Mouse (Mus musculus) adrenal gland, postnatal 36 days (tissue): Measurements from ENCODE around the gene Suclg2. TPM values are rescaled to one million over a fixed set of nuclear protein-coding genes. Genes with fewer than 3 reads are reported as not detected.

ENCODE experiments used
- DNase-seq, 2 experiments: peaks; one replicate each; pipeline ENCODE4 v3.0.0; 2021; ENCODE audit warnings: mixed read lengths in 1 of 2
- long read RNA-seq, 2 experiments: library from polyadenylated mRNA; stranded (forward); transcript quantifications; one replicate each; pipeline ENCODE4 v2.0.0; 2021; ENCODE audit warnings: borderline sequencing depth in 2 of 2
- total RNA-seq, 2 experiments: library from RNA; stranded (reverse); gene quantifications; 2 replicates each; pipeline ENCODE4 v1.2.3; 2021

Gene Suclg2
- 100 to 1,000 TPM; 127 to 168 TPM for total RNA-seq
- long read RNA-seq, experiment 1, transcript Suclg2-204 (11 exons, 3,367 nt) = major isoform, 225 of 258 reads
- long read RNA-seq, experiment 1, partial matches to known transcripts = 16 of 258 reads
- long read RNA-seq, experiment 1, other reads (novel, unspliced or antisense) = 16 of 258 reads
- long read RNA-seq, experiment 2, transcript Suclg2-204 (11 exons, 3,367 nt) = major isoform, 65 of 73 reads
- long read RNA-seq, experiment 2, partial matches to known transcripts = 3 of 73 reads
- long read RNA-seq, experiment 2, other reads (novel, unspliced or antisense) = 5 of 73 reads

DNA sequence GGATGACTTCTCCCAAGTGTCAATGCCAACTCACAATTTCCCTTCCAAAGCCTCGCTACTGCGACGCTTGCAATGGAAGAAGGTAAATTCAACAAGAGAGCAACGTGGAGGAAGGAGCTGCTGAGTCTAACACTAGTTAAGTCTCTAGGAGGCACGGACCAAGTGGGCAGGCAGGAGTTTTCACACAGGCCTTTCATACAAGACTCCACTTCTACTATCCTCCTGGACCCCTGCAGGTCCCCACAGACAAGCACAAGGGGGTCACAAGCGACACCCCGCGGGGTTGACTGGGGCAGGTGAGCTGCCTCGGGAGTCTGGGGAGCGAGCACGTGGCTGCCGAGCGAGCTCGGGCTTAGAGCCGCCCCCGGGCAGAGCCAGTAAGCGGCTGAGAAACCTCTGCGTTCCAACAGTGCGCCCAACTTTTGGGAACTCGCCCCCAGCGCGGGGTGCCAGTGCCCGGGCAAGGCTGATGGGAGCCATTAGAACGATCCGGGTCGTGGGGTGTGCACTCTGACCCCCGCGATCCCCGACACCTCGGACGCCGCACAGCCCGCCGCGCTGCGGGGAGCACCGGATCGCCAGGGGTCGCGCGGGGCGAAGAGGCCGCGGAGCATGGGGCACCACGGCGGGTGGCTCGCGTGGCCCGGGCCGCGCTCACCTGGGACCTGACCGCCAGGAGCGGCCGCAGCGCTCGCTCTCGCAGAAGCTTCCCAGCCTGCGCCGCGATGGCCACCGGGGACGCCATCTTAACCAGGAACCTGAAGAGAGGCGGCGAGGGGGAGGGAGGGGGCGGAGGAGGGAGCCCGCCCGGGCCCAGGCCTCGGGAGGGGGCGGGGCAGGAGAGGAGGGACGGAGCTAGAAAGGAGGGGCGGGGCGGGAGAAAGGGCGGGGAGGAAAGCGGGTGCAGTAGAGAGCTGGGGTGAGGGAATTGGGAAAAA lies at the start of gene Suclg2:
Gene Suclg2, minus strand, starts transcription at position 770 of the 938 bp plus-strand sequence.
- peak; percentile 91 to 97 for DNase-seq

DNA sequence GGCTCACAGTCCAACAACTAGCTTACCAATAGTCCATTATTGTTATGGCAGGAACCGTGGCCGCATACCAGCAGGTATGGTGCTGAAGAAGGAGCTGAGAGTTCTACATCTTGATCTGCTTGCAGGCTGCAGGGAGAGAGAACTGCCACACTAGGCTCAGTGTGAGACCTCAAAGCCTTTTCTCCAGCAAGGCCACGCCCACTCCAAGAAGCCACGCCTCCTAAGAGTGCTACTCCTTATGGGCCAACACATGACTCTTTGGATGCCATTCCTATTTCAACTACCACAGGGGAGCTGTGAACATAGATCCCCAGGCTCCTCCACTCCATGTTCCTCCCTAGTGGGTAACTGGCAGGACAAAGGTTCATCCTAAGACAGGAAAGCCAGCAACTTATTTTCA lies 48.0 kb upstream of the Suclg2 start:
- no peak for DNase-seq

DNA sequence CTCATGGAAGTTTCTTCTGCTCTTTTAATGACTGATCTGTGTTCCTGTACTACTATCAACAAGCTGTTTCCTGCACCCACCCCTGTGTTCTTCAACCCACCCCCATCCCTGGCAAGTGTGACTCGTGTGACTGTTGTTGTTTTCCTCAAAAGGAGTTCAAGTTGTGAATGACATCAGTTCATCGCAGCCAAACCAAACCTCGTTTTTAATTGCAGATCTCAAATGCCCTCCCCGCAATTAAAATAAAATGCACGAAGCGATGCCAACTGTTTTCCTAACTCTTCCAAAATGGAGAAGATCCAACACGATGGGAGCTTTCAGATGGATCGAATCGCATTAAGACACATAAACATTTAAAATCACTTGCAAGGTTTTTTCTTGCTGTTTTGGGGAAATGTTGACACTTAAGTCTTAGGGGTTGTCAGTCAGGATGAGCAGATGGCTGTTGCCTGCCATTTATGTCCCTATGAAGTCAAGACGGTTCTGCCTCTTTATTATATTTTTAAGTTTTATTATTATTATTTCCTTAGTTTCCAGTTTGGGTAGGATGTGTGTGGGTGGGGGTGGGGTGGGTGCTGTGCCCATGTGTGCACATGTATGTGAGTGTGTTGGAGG lies 41.1 kb upstream of the Suclg2 start:
- no peak for DNase-seq

DNA sequence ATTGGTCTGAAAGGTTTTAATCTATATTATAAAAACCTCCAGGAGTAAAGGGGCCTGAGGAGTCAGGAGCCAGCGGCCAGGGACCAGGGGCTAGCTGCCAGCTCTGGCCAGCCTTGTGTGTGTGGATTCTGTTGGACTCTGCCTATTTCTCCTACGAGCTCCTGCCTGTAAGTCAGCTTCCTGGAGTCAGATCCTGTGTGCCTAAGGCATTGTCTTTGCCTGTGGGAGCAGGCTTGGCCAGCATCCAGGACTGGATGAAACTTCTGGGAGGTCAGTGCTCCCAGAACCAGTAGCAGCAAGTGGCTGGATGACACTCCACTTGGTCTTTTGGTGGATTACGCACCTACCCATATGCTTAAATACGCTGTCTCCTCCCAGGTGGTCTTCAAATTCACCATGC lies 23.8 kb upstream of the Suclg2 start:
- peak; percentile 27 to 45 for DNase-seq

DNA sequence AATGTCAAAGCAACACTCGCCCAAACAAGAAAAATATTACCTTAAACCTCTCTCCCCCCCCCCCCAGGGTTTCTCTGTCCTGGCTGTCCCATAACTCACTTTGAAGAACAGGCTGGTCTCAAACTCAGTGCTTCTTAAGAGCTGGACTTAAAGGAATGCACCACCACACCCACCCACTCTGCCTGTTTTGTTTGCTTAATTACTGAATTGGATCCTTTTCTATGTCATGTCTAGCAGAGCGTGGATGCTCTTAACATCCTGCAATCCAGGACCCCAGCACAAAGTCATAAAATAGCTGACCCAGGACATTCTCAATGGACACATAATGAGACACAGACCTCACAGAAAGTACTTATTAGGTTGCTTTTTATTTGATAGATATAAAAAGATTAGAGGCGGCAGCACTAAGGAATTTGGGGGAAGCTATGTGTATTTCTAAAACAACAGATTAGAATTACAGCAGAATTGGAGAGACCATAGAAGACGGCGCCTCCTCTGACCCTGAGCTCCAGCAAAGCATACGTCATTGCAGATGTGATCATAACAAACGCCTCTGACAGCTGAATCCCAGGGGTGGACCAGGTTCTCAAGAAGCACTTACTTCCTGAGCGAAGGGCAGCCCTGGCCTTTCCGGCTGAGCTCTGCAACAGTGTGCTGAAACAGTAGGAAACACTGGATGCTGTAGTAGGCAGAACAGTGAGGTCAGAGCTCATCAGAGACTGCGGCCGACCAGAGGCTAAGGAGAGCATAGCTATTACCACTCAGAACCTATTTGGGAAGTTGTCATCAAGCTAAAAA lies 13.2 kb upstream of the Suclg2 start:
- no peak for DNase-seq

DNA sequence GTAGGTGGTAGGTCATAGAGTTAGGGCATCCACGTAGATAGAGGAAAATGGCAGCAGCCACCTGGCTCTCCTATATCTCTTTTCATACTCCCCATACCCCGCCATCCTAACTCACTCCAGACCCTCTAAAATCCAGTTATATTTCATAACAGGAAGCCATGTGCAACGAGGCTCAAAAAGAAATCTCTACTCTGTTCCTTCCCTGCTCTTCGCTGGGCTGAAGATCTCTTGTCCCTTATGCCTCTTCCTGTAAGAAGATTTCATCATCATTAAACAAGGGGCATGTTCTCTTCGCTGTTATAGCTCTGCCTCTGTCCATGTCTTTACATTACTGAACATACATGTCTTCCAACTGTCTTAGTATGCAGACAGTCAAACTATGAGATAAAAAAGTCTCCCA lies 10.8 kb upstream of the Suclg2 start:
- DNase-seq = no peak

DNA sequence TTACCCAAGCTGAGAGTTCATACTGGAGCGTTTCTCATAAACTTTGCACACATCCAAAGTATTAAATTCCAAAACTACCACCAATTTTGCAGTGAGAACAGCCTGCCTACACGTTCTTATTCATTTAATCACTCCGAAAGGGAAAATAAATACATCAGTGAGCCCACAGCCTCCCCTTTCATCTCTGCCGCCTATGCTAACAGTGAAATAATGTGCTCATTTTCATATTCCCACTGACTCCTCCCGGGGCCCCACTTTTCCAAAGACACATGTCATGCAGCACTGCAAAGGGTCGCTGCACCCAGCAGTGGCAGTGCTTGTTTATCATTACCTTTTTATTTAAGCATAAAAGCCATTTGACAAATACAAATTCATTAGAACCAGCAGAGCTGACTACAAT lies 6.7 kb upstream of the Suclg2 start:
- no peak for DNase-seq

DNA sequence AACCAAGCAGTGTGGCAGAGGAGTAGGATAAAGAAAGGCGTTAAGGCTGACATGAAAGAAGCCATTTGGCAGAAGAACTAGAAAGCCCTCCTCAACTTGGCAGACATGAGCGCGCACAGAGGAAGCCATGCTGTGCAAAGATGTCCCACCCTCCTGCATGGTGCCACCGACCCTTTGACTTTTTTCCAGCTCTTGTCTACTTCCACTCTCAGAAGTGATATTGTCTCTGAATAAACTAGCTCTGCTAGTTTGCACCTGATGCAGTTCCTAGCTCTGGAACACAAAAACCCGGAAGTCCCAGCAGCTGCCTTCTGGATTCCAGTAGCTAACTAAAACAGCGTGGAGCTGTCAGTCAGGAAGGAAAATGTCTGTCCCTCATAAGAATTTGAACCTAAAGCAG lies 4.8 kb upstream of the Suclg2 start:
- DNase-seq = no peak

DNA sequence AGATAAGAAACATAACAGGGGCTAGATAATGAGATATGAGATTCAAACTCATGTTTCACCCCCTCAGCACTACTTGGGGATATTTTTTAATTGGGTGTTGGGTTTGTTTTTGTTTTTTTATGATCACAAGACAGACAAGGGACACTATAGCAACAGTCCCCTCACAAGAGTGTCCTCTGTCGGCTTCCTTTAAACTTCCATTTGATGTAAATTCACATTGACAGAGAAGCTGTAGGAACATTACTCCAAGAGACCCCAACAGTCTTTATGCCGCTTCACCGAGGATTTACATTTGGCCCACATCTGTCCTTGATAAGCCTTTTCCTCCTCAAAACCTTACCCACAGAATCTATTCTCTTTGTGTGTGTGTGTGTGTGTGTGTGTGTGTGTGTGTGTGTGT lies 1.2 kb upstream of the Suclg2 start:
- DNase-seq = no peak

DNA sequence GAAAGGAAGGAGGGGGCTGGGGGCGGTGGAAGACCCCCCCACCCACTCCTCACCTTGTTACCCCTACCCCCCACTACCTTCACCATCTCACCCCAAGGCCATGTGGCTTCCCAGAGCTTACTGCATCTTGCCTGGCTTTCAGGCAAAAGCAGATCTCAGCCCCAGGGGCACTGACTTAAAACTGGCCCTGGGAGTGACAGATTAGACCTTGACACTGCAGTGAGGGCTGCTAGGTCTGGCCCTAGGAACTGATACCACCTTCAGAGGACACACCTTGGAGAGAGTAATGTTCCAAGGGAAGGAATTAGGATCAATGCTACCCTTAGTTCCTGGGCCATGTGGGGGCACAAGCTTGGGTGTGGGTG lies 351 bp upstream of the Suclg2 start:
- no peak for DNase-seq

DNA sequence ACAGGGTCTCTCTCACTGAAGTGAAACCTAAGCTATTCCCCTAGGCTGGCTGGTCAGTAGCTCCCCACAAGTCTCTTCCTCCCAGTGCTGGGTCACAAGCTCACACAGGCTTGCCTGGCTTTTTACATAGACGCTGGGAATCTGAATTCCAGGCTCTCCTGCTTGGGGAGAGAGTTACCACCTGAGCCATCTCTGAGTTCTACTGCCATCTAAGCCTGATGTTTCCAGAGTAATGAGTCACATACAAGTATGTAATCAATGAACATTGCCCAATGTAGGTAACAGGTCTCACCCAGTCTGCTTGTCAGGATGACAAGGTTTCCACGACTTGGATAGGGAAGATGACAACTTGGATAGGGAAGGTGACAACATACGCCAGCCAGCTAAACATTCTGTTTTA lies 1.5 kb downstream of the Suclg2 start:
- no peak for DNase-seq

DNA sequence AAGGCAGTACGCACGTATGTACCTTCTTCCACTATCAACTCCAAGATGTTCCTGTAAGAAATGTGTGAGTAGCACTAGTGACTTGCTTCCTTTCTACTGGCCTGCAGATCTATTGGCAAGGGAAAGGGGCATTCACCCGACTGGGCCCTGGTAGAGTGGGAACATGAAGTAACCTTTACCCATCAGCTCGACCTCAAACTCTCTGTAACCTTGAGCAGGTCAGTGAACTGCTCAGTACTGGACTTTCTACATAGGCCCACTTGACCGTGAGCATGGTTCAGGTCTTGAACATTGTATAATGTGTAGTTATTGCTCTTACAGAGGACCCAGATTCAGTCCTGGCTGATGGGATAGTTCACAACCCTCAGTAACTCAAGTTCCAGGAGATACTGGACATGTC lies 2.1 kb downstream of the Suclg2 start:
- no peak for DNase-seq

DNA sequence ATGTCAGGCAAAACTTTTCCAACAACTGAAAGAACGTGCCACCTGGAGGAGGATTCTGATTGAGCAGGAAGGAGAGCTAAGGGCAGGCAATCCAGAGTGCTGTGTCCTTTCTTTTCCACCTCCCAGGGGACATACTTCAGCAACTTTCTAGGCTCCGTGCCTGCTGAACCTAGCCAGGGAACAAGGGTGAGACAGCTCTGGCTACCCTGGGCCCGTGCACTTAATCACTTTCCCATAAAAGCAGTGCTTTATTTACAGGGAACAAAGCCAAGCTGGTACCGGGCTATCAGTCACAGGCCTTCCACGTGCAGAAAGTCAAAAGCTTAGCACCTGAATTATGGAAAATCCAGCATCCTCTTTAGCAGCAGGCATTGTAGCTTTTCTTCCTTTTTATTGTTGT lies 5.4 kb downstream of the Suclg2 start:
- DNase-seq = peak in 1 of 2 experiments; percentile 46

DNA sequence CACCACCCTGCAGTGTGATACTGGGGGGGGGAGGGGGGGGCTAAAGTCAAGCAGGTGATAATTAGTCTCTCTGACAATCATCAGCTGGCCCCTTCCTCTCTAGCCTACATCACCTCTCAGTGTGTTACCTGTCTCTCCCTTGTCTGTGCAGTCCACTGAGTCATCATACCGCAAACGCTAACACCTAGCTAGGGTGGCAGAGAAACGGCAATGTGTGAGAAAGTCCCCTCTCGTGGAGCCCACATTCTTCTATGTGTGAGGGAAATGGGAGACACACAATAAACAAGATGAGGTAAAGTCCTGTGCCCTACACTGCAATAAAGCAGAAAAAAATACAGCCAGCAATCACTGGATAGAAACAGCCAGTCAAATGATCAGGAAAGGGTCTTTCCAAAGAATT lies 6.5 kb downstream of the Suclg2 start:
- no peak for DNase-seq

DNA sequence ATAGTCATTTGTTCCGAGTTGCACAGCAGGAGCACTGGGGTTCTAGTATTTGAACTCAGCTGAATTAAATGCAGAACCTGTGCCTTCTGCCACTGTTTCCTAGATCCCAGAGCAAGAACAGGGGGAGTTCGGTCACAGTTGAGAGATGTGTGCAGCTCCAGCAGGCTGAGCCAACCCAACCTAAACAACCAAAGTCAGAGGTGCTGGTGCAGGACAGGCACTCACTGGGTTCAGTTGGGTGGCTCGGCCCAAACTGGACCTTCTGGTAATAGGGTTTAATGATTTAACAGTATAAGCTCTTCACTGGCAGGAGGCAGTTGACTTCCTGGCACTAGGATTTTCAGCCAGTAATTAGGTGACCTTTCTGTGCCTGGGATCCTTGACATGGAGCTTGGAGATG lies 6.9 kb downstream of the Suclg2 start:
- no peak for DNase-seq

DNA sequence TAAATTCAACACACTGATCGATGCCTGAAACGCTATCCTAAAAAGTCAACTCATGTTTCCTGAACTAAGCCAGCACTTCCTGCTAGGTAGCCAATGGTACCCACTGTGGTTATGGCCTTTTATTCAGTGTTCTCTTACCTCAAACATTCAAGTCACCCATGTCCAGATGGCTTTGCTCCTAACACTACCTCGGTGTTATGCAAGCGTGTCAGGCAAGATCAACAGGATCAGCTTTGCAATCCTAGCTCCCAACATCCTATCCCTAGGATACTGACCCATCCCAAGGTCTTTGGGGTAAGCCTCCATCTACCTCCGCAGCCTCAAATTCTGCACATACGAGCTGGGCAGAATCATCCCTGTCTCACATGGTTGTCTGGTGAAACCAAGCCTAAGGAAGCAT lies 7.7 kb downstream of the Suclg2 start:
- no peak for DNase-seq

DNA sequence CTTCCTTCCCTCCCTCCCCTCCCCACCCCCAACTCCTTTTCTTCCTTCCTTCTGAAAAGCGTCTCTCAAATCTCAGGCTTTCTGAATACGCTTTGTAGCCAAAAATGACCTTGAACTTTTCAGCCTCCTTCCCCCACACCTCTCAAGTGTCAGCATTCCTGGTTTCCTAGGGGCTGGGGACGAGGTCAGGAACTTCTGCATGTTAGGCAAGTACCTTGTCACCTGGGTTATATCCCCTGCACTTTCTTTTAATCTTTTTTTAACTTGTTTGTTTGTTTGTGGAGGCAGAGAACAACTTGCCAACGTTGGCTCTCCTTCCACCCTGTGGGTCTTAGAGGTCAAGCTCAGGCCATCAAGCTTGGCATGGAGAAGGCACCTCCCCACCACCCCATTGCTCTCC lies 9.1 kb downstream of the Suclg2 start:
- DNase-seq = no peak

DNA sequence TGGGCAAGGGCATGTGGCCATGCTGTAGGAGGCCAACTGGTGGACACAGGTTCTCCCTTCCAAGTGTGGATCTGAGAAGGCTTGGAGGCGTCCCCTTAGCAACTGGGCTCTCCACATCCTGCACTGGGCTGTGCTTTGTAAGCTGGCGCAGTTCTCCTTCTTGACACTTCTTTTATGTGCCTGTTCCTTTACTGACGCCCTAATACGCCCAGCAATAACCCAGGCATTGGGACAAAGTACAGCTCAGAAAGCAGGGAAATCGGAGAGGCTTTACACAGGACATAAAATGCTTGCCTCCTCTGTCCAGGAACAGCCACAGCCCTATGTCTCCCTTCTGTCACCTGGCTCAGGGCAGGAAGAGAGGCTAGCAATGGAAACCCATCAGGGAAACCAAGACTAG lies 9.5 kb downstream of the Suclg2 start:
- DNase-seq = no peak

DNA sequence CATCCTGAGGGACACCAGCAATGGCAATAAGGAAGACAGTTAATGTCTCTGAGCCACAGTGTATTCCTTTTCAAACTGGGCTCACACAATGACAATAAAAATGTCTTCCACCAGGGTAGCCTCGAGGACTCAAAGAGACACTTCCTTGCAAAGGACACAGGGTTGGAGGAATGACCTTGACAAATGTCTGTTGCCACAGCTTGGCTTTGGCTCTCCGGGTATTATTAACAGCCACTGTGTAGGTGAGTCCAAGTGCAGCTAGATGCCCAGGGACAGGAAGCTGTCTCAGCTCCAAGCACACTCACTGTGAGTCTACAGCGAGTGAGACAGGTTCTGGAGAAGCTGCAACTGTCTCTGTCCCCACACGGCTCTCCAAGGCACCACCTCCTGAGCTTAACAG lies 14.0 kb downstream of the Suclg2 start:
- no peak for DNase-seq

DNA sequence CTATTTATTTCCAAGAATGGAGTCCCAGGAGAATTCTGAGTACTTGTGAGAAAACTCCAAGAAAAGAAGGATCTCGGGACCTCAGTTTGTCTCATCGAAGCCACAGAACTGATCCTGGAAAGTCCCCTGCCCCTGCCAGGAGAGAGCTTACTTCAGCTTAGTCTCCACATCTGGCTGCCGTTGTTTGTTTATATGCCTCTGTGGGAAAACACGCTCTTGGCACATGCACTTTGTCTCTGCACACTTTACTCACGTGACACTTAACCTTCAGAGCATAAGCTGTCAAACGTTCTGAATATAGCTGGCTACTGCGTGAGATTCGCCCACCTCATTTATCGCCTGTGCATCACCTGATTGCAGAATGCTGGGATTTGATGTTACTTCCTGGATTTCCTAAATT lies 16.4 kb downstream of the Suclg2 start:
- DNase-seq = no peak

DNA sequence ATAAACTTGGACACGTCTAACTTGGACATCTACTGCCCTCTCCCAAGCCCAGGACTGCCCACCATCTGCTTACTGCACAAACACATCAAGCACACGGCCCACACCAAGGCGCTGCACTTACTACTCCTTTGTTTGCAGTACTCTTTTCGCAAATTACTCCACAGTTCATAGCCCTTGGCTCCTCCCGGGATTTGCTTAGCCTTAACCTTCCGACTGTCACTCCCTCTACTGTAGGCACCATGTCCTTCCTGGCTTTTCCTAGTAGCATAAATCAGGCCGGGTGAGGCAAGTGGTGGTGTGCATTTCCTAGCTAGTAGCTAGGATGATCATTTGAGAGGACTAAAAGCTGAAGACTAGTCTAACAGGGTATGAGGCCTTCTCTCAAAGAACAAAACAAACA lies 16.8 kb downstream of the Suclg2 start:
- DNase-seq = peak in 1 of 2 experiments; percentile 22

DNA sequence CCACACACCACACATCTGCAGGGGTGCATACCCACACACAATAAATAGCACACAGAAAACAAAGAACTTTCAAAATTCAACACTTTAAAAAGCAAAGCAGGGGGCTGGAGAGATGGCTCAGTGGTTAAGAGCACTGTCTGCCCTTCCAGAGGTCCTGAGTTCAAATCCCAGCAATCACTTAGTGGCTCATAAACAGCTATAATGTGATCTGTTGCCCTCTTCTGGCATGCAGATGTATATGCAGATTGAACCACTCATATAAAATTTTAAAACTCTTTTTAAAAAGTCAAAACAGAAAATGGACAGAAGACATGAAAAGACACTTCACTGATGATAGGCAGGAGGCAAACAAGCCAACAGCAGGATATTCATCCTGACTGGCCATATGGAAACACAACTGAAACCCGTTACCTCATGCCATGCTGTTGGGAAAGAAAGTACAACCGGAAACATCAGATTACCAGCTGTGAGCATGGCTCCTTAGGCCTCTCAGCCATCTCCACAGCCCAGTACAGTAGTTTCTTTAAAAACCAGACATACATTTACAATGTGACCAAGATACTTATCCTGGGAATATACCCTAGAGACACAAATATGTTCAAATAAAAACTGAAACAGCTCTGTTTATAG lies 17.5 kb downstream of the Suclg2 start:
- DNase-seq = no peak
